Mouse (Mus musculus) kidney, postnatal 0 days (tissue): Measurements from ENCODE around the gene Dedd2. TPM values are rescaled to one million over a fixed set of nuclear protein-coding genes. Genes with fewer than 3 reads are reported as not detected.
A peak's percentile ranks its signal among the peaks of the same experiment; 100 is the strongest.

Experiments
- ATAC-seq: fragments of 200-750 bp; cut with Nextera tagmentation; replicated peaks from 2 replicates; pipeline ENCODE4 v1.8.0; 2017; ENCODE audit warnings: low read depth, moderate number of reproducible peaks, moderate TSS enrichment, moderate library complexity; ENCODE audit not compliant: low FRiP score
- DNase-seq: peaks from one replicate; pipeline ENCODE4 v3.0.0-alpha.2; 2016; ENCODE audit warnings: low spot score
- H3K27ac ChIP-seq: fragments of 300-500 bp; sonication (generic); 2 replicates; pipeline ENCODE4 v1.5.1; 2014; ENCODE audit warnings: mild to moderate bottlenecking
- H3K27me3 ChIP-seq: fragments of 300-500 bp; sonication (generic); 2 replicates; pipeline ENCODE4 v1.6.1; 2014; ENCODE audit warnings: low read length, mixed read lengths; ENCODE audit not compliant: insufficient read depth
- H3K36me3 ChIP-seq: fragments of 300-500 bp; sonication (generic); 2 replicates; pipeline ENCODE4 v1.6.1; 2014; ENCODE audit warnings: low read length, mixed read lengths; ENCODE audit not compliant: insufficient read depth
- H3K4me1 ChIP-seq: fragments of 300-500 bp; sonication (generic); replicated peaks from 2 replicates; pipeline ENCODE4 v1.6.1; 2014; ENCODE audit warnings: antibody characterized with exemption, low read length, mixed read lengths; ENCODE audit not compliant: insufficient read depth
- H3K4me2 ChIP-seq: fragments of 300-500 bp; sonication (generic); 2 replicates; pipeline ENCODE4 v1.6.1; 2014; ENCODE audit warnings: mild to moderate bottlenecking, low read length, moderate library complexity, mixed read lengths
- H3K4me3 ChIP-seq: fragments of 300-500 bp; sonication (generic); replicated peaks from 2 replicates; pipeline ENCODE4 v1.5.1; 2014; ENCODE audit warnings: low read depth, low read length
- H3K9ac ChIP-seq: fragments of 300-500 bp; sonication (generic); 2 replicates; pipeline ENCODE4 v1.6.1; 2014; ENCODE audit warnings: low read depth, low read length
- H3K9me3 ChIP-seq: fragments of 300-500 bp; sonication (generic); replicated peaks from 2 replicates; pipeline ENCODE4 v1.6.1; 2016; ENCODE audit warnings: low read length, inconsistent platforms, mixed read lengths
- CTCF ChIP-seq: IDR thresholded peaks from 2 replicates; pipeline ENCODE4 v1.5.1; 2016; ENCODE audit warnings: antibody characterized with exemption, low read depth, mild to moderate bottlenecking, moderate library complexity
- WGBS: fragments of 180-500 bp; shearing (Covaris S2); extraction: QIAGEN DNeasy Blood & Tissue Kit; methylation state at CpG from one replicate; pipeline ENCODE4 v1.1.7; 2014; 5-methylcytosine and 5-hydroxymethylcytosine counted together
- polyA plus RNA-seq: library from polyadenylated mRNA; unstranded; fragments of >200 nt; fragmentation: Nextera tagmentation; extraction: Ambion mirVana; gene quantifications from 2 replicates; pipeline ENCODE4 v1.2.1, GENCODE M21; 2015

Dedd2 gene
- polyA plus RNA-seq, 1 experiment from 2014 or later, result 15.6 TPM

GRCm38 (mm10) chr7:25219756-25220456 lies 509 bp downstream of the Dedd2 start:
- no peak for TF ChIP-seq CTCF
- Histone ChIP-seq H3K36me3 (peaks cover 7% of the 10 kb centered on the region; the same call in 1 of the 2 replicates), H3K4me1 (peaks cover 15% of the 10 kb centered on the region), H3K9me3 (no peaks in the 10 kb centered on the region), H3K27me3 (no peaks in the 10 kb centered on the region), H3K27ac (peak overlapping the region; percentile 83), H3K4me3 (peak overlapping the region; percentile 64), H3K9ac (peak overlapping the region; percentile 74), H3K4me2 (peak overlapping the region; percentile 87)
- 3% methylated on average over 31 of the region's 31 CpGs for WGBS
- ATAC-seq (peak; percentile 74), DNase-seq (peak; percentile 97)

GRCm38 (mm10) chr7:25219416-25219750 lies 1.0 kb downstream of the Dedd2 start:
- DNase-seq (no peak), ATAC-seq (no peak; the same call in 1 of the 2 replicates)
- Histone ChIP-seq H3K27me3 (no peaks in the 10 kb centered on the region), H3K36me3 (0 out of 2 replicates have a peak, but pooled peaks cover 5% of the 10 kb centered on the region), H3K27ac (peak overlapping the region; percentile 79), H3K4me1 (peaks cover 15% of the 10 kb centered on the region), H3K4me2 (peak overlapping the region; percentile 87), H3K9ac (peak overlapping the region; percentile 74), H3K4me3 (peak overlapping the region; percentile 64), H3K9me3 (no peaks in the 10 kb centered on the region)
- TF ChIP-seq CTCF, result no peak
- WGBS, result under 1% methylated on average over 16 of the region's 16 CpGs

- Histone ChIP-seq H3K4me1 (peaks cover 15% of the 10 kb centered on the region), H3K9ac (peak overlapping the region; percentile 74), H3K9me3 (no peaks in the 10 kb centered on the region), H3K27ac (peak overlapping the region; percentile 79), H3K4me2 (peak overlapping the region; percentile 87), H3K36me3 (no peaks in the 10 kb centered on the region), H3K4me3 (peak overlapping the region; percentile 64), H3K27me3 (no peaks in the 10 kb centered on the region)
- 1% methylated on average over 53 of the region's 53 CpGs for WGBS
- ATAC-seq (0 out of 2 replicates have a peak, but pooled peaks have one; percentile 11), DNase-seq (peak; percentile 66)
- 0 out of 2 replicates have a peak, but pooled peaks have one; percentile 6 for TF ChIP-seq CTCF
Measured at GRCm38 (mm10) chr7:25218705-25219415, 1.6 kb downstream of the Dedd2 start.

- DNase-seq, result no peak
- peak overlapping the region; percentile 87; the same call in 1 of the 2 replicates for H3K4me2 ChIP-seq
- no peak overlapping the region for H3K4me3 ChIP-seq
- peaks cover 15% of the 10 kb centered on the region for H3K4me1 ChIP-seq
- H3K27ac ChIP-seq, result no peak overlapping the region
- H3K27me3 ChIP-seq, result no peaks in the 10 kb centered on the region
- 60% methylated on average over 12 of the region's 12 CpGs for WGBS
- H3K9ac ChIP-seq, result no peak overlapping the region
- ATAC-seq, result no peak
- TF ChIP-seq CTCF, result no peak
- H3K9me3 ChIP-seq, result no peaks in the 10 kb centered on the region
- H3K36me3 ChIP-seq, result no peaks in the 10 kb centered on the region
Measured at GRCm38 (mm10) chr7:25217653-25218395, 2.6 kb downstream of the Dedd2 start.

- no peak overlapping the region for H3K4me2 ChIP-seq
- no peak overlapping the region for H3K9ac ChIP-seq
- no peak for TF ChIP-seq CTCF
- 0 out of 2 replicates have a peak, but pooled peaks cover 9% of the 10 kb centered on the region for H3K36me3 ChIP-seq
- no peak overlapping the region for H3K4me3 ChIP-seq
- H3K9me3 ChIP-seq, result no peaks in the 10 kb centered on the region
- no peak overlapping the region for H3K27ac ChIP-seq
- no peaks in the 10 kb centered on the region for H3K27me3 ChIP-seq
- no peak for DNase-seq
- no peak for ATAC-seq
- WGBS, result 87% methylated on average over 2 of the region's 2 CpGs
- H3K4me1 ChIP-seq, result no peaks in the 10 kb centered on the region; the same call in 1 of the 2 replicates
Measured at GRCm38 (mm10) chr7:25214172-25214571, 6.2 kb downstream of the Dedd2 start.

GRCm38 (mm10) chr7:25213099-25213498 lies 7.3 kb downstream of the Dedd2 start:
- WGBS, result 55% methylated on average over 3 of the region's 3 CpGs

More at GRCm38 (mm10) chr7:25213099-25213498, 7.3 kb downstream of the Dedd2 start:
- Histone ChIP-seq H3K27me3 (no peaks in the 10 kb centered on the region), H3K4me2 (no peak overlapping the region), H3K9ac (no peak overlapping the region), H3K36me3 (0 out of 2 replicates have a peak, but pooled peaks cover 12% of the 10 kb centered on the region), H3K4me1 (no peaks in the 10 kb centered on the region), H3K4me3 (no peak overlapping the region), H3K27ac (no peak overlapping the region), H3K9me3 (no peaks in the 10 kb centered on the region)
- ATAC-seq (no peak), DNase-seq (no peak)
- TF ChIP-seq CTCF, result no peak
